Mouse (Mus musculus) mature B cell (primary cell): ENCODE measurements around the gene Spag8.

ENCODE experiments used
- in situ Hi-C: fragments of 300-500 bp; cut with MboI; formaldehyde crosslinking; loops from 2 replicates; pipeline ENCODE4 v1.14.3; 2019

The Spag8 gene

DNA sequence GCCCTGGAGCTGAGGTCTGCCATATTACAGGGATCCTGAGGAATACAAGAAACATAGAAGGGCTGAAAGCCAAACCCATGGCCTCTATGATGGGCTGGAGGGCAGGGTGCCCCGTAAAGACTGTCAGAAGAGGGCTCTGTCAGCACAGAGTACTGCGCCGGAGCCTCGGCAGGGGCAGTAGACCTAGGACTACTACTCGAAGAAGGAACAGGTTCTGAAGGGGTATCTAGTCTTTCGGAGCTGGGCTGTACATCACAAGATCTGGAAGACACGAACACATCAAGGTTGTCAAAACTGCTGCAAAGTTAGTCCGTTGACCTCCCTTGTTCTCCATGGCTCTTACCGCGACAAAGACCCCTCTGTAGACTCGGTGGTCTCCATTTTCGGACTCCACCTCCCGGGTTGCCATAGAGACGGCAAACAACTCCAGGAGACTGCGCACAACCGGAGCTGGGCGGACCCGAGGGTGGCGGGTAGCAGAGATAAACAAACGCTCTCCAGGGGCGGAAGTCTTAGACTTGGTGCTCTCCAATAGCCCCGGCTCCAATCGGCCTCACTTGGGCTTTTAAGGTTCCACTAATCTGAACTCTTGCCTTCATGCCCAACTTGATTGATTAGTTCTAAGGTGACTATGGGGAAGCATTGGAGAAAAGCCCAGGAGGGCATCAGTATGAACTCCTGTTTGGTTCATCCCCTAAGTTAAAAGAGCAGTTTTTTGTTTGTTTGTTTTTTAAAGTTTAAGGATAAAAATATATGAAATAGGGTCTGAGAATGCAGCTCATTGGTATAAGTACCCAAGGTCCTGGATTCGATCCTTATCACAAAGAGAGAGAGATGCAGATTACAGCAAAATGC lies at the start of gene Spag8:
Spag8 (minus strand) TSS at position 434 of the 855 bp plus-strand sequence.
- in situ Hi-C loops = no loop called here

DNA sequence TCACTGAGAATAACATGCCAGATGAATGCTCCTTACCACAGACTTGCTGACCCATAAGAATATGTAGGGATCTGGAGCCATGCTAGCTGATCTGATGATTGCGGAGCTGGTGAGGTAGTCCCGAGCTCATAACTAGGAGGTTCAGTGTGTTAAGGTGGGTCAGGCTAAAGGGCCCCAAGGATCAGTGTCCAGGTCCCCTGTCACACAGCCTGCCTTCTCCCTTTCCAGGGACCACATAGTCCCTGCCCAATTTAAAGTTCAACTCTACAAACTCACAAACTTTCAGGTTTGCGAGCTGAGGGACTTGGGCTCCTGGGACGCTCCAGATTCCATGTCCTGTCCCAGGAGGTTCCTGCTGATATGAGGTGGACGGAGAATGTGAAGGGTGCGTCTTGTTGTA lies 47.3 kb upstream of the Spag8 start, which contains the start of gene Olfr70:
Olfr70 (minus strand) TSS at position 101 of the 400 bp plus-strand sequence.
- in situ Hi-C loops = no loop called here

DNA sequence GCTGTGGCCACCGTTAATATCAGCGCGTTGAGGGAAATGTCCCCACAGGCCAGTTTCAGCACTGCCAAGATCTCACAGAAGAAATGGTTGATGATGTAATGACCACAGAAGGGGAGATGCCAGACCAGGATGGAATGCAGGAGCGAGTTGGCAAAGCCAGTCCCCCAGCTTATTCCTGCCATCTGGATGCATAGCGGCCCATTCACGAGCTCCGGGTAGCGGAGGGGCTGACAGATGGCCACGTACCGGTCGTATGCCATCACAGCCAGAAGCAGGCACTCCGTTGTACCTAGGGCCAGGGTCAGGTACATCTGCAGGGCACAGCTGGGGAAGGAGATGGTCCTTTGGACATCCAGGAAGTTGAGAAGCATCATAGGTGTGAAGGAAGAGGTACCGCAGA lies 43.2 kb upstream of the Spag8 start:
- in situ Hi-C loops = no loop called here

DNA sequence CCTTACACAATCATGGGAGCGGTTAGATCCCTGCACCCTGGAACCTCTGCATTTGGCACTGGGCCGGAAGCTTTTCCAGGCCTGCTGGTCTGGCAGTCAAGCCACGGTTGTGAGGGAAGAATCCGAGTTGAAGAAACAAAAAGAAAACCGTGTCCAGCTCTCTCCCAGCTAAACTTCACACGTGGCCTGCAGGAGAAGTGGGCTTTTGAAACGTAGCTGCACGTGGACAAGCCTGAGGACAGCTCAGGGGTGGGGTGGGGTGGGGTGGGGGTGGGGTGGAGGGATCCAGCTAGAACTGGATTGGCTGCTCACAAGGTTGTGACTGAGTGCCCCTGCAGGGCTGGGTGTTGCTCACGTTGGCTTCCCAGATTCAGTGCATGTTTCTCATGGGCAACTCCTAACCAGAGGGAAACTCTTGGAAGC lies 41.9 kb upstream of the Spag8 start:
- in situ Hi-C loops = no loop called here

DNA sequence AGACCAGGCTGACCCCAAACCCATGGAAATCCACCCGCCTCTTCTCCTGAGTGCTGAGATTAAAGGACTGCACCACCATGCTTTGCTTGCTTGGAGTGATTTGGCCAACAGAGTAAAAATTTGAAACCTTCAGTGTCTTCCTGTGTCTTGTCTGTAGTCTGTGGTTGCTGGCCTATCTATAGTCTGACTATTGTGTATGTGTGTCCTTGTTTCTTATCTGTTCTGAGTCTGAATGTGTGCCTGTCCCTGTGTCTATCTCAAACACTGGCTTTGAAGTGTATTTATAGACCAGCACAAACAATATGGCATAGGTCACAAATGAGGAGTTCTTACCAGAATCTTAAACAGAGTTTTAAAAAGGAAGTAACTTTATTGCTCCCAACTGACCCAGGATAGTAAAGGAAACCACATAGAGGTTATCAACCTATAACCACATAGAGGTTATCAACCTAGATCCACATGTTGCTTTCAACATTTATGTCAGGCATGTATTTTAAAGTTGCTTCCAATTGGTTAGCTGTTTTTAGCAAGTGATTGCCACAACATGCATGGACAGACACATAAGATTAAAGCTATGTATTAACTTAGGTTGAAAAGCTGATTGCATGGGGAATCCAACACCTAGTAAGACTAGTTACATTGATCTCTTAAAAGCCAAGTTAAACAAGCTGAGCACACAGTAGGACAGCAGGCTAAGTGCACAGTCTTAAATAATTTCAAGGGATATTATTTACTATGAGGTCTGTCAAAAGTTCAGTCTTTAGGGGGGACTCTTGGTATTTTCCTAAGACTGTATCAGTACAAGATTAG lies 41.2 kb upstream of the Spag8 start:
- in situ Hi-C loops = no loop called here

DNA sequence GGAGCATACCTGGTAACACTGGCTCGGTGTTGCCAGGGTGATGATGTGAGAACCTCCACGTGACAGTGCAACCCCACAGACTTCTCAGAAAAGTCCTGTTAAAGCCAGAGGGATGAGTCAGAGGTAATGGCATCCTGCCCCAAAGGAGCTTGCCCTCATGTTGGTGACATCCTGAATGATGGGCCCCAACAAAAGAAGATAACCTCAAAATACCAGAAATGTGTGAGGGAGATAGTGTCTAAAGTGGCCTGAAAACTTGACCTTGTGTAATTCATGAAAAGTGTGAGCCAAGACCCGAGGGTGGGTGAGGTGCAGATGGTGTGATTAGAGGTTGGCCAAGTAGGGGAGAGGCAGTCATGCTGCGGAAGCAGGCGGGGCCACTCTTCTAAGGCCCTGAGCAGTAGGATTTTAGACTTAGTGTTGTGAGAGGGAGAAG lies 40.4 kb upstream of the Spag8 start:
- in situ Hi-C loops = no loop called here

DNA sequence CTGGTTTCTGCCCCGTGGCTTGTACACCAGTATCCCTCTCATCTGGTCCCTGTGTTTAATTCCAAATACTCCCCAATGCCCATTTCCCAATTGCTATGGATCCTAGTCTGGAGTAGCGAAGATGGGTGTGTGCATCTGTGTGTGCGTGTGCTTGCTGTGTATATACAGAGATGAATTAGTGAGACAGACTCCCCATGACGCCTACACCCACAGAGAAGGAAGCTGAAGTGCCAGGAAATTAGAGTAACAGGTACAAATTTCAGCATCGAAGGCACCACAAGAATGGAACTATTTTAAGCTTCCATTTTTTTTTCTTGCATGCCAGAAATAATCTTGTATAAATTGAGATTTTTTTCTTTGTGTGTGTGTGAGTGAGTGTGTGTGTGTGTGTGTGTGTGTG lies 37.6 kb upstream of the Spag8 start:
- in situ Hi-C loops = no loop called here

DNA sequence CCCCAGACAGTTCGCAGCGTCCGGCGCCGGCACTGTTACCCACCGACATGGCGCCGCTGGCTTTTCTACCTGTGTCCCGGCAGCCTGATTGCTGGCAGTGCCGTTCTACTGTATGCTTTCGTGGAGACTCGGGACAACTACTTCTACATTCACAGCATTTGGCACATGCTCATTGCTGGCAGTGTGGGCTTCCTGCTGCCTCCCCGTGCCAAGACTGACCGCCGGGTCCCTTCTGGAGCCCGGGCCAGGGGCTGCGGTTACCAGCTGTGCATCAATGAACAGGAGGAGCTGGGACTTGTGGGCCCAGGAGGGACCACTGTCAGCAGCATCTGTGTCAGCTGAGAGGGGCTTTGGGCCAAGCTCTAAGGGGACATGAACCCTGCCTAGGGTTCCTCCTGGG lies 36.6 kb upstream of the Spag8 start:
- in situ Hi-C loops = no loop called here

DNA sequence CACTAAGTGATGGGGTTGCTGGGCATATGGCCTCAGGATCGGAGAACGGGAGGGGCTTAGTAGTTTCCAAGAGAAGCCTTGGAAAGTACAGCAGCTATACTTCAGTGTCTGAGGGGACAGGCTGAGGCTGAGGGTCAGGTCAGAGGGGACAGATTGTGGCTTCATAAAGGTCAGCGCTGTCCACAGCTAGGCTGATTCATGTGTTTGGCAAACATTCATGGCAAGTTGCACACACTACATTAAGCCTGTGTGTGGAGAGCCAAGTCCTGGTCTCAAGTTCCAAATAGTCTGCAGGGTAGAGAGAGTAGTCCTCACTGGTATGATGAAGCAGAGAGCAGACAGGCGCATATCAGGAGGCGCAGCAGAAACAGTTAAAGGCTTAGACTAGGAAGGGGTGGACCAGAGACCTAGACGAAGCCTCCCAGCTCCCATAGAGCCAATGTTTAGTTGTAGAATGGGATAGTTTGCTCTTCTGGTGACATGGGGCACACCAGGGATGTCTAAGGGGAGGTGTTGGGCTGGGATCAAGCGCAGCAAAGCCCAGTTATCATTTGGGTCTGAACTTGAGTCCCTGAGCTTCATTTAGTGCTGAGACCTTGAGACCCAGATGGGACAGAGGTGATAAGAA lies 26.1 kb upstream of the Spag8 start:
- in situ Hi-C loops = no loop called here

DNA sequence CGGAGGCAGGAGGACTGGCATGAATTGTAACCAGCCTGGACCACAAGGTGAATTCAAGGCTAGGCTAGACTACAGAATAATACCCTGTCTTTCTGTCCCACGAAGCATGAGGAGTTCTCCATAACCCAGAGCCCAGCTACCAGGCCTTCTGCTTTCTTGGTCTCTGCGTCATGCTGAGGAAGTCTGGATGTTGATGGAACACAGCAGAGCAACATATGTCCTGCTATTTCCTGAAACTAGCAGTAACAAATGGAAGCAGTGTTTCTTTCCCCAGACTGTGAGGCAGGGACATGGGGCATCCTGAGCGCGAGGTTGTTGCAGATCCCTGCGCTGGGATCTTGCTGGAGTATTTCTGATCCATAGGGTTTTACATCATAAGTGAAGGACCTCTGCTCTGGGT lies 25.1 kb upstream of the Spag8 start:
- in situ Hi-C loops = no loop called here

DNA sequence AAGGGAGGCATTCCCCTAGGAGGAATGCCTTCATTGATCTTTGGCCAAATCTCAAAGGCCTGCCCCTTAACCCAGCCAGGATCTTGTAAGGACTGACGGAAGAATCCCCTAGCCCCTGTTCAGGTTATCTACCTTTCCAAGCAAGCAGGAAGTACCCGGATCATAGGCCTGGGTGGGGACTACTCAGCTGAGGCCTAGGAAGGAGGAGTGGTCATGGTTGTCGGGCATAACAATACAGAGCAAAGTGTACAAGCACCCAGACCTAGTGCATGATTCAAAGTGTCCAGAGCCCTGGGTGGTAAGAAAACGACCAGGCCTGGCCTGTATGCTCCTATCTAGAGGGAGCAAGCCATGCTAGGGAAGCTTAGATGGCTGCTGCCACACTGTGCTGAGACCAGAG lies 22.2 kb upstream of the Spag8 start:
- in situ Hi-C loops = no loop called here

DNA sequence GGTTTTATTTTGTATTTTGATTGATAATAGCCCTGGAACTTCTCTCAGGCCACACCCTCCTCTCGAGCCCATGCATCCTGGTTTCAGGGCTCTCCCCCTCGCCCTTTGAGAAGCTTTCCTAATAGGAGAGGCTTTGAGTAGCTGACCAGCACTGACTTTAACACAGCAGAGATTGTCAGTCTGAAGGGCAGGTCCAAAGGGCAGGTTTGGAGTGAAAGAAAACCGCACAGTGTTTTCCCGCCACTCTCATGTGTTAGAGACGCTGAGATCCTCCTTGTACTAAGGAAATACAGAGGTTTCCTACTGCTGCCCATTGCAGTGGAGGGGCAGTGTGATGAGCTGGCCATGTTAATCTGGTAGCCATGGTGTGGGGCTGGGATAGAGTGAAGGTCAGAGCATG lies 21.6 kb upstream of the Spag8 start:
- in situ Hi-C loops = no loop called here

DNA sequence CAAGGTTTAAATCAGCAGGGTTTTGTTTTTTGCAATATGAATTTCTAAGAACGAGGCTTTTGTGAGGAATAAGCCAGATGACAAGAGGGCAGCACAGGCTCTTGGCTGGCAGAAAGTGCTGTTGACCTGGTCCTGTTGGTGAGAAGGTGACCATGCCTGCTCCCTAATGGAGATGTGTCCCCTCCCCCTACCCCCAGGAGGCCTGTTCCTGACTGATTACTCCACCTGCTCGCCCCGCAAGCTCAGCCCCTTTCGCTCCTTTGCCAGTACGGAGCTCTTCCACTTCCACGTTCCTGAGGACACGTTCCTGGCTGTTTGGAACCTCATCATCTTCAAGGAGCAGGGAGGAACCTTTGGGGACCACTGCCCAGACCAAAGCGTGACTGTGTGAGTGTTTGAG lies 20.3 kb upstream of the Spag8 start:
- in situ Hi-C loops = no loop called here

DNA sequence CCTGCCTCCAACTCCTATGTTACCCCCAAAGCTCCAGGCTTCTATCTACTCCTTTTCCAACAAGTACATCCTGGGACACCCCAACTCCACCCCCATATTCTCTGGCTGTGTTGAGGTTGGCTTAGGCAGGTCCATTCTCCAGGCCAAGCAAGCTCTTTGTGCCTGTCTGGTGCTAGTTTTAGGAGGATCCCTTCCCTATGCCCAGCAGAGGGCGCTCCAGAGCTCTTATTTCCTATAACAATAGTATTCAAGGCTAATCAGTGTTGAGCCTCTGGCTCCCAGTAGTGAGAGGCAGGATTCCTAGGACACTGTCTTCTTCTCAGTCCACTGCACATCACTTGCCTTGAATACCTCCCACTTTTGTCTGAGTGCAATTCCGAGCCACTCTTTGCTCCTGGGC lies 18.7 kb upstream of the Spag8 start:
- in situ Hi-C loops = no loop called here

DNA sequence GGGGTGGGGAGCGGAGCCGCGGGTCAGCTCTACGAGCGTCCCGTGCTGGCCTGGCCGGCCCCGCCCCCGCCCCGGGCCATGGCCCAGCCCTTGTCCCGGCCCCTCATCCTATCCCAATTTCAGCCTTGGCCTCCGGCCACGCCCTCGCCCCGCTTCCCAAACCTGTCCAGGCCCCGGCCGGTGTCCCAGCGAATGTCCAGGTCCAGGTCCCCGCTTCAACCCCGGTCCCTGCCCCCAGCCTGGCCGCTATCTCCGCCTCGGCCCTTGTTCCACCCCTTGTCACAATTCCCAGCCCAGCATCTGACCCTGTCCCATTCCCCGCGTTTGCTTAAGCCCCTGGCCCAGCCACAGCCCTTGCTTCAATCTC lies 16.0 kb upstream of the Spag8 start:
- in situ Hi-C loops = no loop called here

DNA sequence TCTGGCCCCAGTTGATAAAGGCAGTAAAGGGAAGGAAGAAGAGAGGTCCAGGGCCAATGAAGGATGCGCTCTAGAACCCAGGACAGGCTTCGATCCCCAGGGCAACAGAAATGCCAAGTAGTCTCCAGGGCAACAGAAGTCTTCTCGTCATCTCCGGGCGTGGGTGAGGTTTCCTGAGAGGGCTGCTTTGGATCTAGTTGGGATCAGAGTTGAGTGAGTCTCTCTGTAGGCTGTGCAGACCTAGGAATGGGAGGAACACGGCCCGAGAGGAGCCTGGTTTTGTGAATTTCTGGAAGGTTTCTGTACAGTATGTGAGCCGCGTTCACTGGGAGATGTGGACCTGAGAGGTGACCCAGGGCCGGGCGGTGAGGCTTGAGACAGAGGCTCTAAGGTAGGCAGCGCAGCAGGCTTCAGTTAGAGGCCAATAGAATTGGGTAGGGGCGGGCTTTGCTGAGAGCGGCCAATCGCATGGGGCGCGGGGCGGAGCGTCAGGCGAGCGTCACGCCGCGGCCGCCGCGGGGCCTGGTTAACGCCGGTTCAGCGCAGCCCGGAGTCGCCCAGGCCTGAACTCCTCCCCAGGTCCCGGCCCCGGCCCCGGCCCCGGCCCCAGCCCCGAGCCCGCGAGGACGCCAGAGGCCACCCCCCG lies 15.5 kb upstream of the Spag8 start, which contains the start of the genes Tmem8b and Fam221b:
Tmem8b (plus strand) TSS at position 190 of the 646 bp plus-strand sequence.
Fam221b (minus strand) TSS at position 364 of the 646 bp plus-strand sequence.
- in situ Hi-C loops = no loop called here

DNA sequence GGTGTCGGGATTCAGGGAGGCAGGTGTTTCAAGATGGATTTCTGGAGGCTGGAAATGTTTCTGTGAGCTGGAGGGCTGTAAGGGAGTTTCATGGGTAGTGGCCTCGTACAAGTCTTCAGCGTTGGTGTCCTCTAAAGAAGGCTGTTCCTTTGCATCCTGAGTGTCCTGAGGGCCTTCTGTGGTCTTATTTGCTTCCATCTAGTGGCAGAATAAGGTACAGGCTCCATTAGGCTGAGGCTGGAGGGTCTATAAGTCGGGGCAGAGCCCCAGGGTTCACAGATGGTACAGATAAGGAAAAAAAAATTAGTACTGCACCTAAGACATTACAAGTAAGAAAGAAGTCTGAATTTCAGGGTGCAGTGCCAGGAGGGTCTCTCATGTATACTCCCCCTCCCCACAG lies 13.0 kb upstream of the Spag8 start:
- in situ Hi-C loops = no loop called here

DNA sequence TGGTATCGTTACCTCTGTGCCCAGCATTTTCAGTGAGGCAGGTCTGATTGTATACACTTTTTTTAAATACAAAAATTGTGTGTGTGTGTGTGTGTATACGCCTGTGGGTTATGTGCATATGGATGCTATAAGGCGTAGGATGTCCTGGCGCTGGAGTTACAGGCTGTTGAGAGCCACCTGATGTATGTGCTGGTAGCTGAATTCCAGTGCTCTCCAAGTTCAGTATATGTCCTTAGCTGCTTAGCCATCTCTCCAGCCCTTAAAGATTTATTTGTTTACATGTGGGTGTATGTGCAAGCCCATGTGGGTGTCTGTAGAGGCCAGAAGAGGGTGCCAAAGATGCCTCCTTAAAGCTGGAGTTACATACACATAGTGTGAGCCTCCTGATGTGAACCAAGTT lies 3.8 kb upstream of the Spag8 start:
- in situ Hi-C loops = no loop called here

DNA sequence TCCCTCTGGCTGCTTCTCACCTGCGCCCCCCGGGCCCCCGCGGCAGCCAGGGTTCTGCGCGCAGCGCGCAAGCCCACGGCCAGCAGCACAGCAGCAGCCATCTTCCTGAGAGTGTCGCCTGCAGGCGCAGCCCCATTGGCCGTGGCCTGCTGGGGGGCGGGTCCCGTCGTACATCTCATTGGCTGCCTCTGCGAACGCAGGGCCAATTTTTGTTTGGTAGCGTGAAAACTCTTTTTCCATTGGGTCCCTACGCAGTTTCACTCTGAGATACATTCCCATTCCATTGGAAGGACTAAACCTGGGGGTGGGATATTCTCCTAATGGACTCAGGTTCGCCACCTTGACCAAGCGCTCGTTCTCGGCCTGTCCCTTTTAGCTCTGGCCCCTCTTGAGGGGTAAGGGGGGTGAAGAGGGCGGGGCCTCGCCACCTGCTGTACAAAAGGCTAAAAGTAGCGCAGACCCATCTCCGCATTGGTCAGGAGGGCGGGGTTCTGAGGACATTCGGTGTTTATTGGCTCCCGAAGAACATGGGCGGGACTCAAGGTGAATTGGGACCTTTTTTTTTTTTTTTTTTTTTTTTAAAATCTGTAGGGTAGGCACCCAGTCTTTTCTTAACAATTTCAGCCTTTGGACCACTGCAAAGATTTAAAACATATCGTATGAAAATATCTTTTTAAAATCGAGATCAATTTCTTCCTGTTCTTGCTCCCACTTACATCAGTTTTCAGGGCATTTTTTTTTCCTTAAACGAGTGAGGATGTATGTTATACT lies 3.1 kb upstream of the Spag8 start, which contains the start of gene Hint2:
Hint2 (minus strand) TSS at position 128 of the 771 bp plus-strand sequence.
- in situ Hi-C loops = no loop called here

DNA sequence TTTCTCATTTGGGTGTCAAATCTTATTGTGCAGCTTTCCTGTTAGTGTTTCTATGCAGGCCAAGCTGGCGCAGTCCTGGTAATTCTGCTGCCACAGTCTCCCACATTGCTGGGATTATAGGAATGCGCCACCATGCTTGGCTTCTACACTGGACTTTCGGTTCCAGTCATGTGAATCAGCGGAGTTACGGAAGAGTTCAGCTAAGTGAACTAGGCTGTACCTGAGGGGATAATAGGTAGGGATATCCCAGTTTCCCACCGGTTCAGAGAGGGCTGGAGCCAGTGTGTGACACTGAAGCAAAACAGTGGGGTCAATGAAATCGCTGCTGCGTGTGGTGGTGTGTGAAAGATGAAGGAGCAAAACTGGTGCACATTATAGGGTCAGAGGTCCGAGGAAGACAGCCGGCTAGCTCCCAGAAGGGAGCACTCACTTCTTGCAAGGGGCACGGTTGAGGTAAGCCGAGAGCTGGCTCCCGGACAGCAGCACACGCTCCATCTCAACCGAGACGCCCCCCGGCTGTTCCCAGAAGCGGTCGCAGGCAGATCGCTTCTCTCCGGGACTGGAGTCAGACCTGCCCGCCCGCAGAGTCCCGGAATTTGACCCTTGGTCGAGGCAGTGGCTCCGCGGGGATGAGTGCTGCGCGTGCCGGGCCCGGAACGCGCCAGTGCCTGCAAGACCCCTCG lies 2.4 kb upstream of the Spag8 start:
- in situ Hi-C loops = no loop called here
